Mouse (Mus musculus): ENCODE measurements around the gene Sh3bp4.

DNA sequence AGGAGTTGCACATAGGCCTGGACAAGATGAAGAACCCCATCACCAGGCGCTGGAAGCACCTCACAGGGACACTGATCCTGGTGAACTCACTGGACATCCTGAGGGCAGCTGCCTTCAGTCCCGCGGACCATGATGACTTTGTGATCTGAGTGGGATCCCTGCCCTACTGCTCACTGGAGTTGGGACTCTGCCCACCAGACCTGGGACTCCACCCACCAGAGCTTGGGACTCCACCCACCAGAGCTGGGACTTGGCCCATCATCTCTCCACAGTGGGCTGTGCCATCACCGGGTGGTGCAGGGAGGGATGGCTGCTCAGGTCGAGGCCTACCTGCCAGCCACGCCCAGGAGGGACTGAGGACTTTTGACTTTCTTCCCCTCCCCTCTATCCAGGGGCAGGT lies 83.0 kb downstream of the Sh3bp4 start:
- TF ChIP-seq POLR2A (IDR thresholded peaks at IDR 0.05; ENCODE audit: borderline replicate concordance, control insufficient read depth, low read depth, low read length) (no peak), CTCF (IDR thresholded peaks at IDR 0.05; ENCODE audit: control insufficient read depth, insufficient read depth, low read length) (no peak)

All from bone marrow, adult 2 months (tissue).